Mouse (Mus musculus) layer of hippocampus, adult 8-10 months (tissue): ENCODE results near the gene Usp20. TPM values are rescaled to one million over a fixed set of nuclear protein-coding genes. Genes with fewer than 3 reads are reported as not detected.
A peak's percentile ranks its signal among the peaks of the same experiment; 100 is the strongest.

Source experiments
- DNase-seq, 2 experiments: peaks; one replicate each; pipeline ENCODE4 v3.0.0; 2022; ENCODE audit warnings: low spot score in 2 of 2
- total RNA-seq, 4 experiments: library from RNA; stranded (reverse); gene quantifications; 2 replicates each; pipeline ENCODE4 v1.2.4; 2022

The Usp20 gene
- total RNA-seq, 4 experiments from 2014 or later: 84.0 to 97.7 (median 90.5) TPM

DNA sequence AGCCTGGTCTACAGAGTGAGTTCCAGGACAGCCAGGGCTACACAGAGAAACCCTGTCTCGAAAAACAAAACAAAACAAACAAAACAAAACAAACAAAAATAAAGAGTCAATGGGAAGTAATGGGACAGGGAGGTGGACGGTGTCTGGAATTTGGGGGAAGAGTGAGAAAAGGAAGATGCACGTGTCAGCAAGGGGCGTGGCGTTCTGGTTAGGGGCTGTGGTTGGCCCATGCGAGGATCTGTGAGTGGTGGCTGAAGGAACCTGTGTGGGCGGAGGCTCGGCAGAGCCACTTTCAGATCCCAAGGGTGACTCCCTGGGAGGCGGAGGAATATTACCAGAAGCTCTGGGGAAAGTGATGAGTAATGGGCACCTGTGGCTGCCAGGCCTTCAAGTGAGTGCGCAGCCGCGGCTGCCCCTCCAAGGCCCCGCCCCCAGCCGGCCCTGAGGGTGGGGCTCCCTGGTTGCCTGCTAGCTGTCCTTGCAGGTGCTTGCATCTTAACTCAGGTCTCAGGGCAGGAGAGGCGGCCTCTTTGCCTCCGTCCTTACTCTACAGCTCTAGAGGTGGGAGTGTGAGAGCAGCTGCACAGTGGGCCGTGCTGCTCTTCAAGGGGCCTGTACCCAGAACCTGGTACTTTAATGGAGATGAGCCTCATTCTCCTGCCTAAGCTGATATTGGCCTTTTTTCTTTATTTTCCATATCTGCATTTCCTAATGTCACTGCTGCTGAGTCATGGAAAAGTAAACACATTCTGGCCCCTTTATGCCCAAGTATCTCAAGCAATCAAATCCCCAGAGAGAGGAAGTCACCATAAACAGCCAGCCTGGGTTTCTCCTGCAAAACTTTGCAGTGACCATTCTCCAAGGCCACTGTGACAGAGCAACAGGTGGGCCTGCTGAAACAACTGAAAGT, 3.3 kb downstream of the Usp20 start:
- no peak for DNase-seq

DNA sequence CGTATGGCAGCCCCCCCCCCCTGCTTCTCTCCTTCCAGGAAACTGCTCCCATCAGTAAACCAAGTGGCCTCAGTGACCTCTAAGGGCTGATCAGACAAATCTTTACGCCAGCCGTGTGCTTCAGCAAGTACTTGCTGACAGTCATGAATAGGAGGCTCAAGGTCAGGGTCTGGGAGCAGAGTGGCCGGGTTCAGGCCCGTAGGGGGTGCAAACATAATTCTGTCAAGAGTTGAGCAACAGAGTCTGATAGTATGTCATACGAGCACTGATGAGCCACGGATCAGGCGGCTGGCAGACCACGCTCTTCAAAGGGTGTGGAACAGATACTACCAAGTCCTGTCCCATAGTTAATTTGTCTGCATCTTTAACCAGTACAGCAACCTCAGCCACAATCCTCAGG, 8.1 kb downstream of the Usp20 start:
- DNase-seq: no peak

DNA sequence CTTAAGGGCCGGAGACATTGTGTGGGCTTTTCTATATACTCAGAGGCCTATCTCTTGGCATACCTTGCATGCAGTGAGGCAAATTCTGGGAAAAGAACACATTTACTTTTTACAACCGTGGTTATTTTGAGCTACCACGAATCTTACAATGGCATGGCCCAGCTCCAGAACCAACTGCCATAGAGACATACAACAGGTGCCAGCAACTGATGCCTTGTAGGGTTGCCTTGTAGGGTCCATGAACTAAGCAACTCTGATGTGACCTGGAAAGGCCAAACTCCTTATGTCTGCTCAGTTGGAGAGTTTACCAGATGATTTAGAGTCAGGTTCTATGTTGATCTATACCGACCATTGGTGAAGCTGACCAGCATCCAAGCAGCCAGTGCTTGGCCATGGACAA, 12.8 kb downstream of the Usp20 start:
- no peak for DNase-seq

DNA sequence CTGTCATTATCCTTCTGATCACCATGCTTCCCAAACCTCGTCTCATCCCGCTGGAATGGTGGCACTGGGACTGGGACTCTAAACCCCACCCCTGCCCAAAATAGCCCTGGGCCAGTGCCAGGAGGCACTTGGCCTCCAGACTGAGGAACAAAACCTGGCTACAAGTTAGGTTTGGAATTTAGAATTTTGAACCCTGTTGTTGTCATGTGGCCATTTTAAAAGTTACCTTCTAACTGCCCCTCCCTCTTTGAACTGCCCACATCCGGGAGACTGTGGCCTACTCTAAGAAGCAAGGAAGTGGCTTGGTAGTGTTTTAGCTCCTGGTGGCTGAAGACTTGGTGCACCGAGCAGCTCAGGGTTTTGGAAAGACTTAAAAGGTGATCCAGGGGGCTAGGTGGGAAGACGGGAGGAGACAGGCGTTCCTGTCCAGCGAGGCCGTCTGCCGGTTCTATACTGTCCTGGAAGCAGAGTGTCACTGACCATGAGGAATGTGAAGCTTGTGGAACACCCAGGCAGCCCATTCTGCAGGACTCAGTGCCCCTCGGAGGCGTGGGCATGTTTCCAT, 13.4 kb downstream of the Usp20 start:
- DNase-seq: no peak

DNA sequence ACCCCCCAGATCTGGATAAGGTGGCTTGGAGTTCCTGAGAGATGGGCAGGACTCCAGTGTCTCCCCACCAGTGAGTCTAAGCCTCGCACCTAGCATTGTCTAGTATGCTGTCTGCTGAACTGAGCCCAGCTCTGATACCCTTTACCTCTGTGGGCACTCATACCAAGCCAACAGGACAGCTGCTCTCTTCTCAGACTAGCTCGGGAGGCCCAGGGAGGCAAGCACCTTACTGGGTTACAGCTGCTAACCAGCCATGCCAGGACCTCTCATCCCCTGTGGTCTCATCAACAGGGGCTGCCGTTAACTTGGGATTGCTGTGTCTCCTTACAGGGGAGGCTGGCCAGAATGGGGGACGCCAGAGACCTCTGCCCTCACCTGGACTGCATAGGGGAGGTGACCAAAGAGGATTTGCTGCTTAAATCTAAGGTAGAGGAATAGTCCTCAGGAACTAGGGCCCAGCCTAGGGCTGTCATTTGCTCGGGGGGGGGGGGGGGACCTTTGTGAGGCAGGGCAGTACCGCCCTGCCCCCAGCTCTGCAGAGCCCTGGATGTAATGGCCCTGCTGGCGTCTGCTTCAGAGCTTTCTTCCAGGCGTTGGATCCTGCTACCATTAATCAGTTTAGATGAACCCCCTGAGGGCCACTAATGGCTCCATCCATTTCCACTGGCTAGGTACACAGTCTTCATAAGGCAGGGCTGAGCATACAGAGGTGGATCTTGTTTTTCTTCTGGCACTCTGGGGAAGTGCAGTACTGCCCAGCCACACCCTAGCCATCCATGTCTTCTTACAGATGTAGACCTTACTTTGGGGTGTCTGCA, 16.6 kb downstream of the Usp20 start:
- DNase-seq: no peak

DNA sequence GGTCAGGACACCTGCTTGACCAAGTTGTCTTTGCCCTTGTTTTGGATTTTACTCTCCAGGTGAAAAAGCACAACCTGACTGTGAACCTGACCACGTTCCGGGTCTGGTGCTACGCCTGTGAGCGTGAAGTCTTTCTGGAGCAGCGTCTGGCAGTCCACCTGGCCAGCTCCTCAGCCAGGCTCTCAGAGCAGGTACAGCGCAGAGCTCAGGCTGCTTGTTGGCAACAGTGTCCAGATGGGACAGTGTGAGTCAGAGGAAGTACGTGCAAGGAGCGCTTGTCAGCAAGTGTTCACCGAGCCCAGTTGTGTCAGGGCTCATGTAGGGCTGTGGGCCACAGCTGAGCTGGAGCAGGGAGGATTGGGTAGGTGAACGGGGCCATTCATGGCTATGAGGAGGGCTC, 20.8 kb downstream of the Usp20 start:
- no peak for DNase-seq

DNA sequence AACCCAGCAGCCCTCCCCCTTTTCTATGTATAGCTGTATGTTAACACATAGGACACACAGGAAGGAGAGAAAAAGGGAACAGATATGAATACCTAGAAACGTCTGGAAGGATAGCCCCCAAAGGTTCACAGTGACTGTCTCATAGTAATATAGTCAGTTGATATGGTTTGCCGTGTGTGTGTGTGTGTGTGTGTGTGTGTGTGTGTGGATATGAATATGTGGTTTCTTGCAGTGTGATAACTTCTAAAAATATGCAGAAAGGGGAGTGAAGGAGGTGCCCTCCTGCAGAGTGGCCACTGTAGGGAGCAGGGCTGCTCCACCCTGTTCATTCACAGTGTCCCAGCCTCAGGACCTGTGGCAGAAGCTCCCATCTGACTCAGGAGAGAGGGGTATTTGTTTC, 23.4 kb downstream of the Usp20 start:
- no peak for DNase-seq

DNA sequence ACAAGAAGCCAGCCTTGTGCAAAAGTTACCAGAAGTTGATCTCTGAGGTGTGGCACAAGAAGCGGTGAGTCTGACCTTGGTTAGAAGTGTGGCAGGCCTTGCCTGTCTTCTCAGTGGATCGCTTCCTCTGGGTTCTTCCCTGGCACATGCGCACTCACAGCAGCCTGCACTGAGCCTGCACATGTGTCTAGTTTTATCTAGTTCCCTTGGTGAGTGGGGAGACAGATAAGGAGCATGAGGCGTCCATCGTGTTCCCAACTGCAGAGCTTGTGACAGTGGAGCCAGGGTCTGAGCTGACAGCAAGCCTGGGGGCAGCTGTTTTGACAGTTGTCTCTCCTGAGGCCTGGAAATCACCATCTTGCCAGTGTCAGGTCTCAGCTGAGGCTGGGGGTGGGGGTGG, 24.4 kb downstream of the Usp20 start:
- no peak for DNase-seq

DNA sequence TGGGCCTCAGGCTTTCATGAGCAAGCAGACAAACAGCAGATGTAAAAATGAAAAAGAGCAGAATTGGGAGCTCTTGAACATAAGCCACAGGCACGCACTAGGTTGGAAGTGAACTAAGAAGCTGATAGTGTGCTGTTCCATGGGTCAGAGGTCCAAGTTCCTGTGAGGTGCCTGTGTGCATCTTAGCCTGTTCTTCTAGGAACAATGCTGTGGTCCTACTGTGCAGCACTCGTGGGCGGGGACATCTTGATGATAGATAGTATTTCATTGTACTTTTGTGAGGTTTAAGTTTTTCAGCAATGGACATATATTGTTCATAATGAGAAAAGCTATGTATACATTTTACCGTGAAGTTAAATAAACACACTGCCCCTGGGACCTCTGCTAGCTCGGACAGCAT, 25.1 kb downstream of the Usp20 start:
- DNase-seq: no peak

GRCm38 (mm10) chr2:31013371-31014120, 31.5 kb downstream of the Usp20 start:
- DNase-seq: no peak

GRCm38 (mm10) chr2:31017625-31018317, 35.7 kb downstream of the Usp20 start:
- no peak for DNase-seq

DNA sequence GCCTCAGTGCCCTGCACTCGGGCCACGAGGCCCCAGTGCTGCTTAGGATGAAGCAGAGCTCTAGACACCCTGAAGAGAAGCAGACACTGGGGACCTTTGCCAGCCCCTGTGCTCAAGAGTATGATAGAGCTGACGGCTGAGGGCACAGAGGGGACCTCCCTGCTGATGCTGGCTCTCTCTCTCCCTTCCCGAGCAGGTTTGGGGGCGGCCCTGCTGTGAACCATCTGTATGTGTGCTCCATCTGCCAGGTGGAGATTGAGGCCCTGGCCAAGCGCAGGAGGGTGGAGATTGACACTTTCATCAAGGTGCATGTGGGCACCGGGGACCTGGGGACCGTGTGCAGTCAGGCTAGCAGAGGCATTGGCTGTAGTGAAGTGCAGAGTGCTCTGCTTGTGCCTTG, 36.4 kb downstream of the Usp20 start:
- DNase-seq: no peak

DNA sequence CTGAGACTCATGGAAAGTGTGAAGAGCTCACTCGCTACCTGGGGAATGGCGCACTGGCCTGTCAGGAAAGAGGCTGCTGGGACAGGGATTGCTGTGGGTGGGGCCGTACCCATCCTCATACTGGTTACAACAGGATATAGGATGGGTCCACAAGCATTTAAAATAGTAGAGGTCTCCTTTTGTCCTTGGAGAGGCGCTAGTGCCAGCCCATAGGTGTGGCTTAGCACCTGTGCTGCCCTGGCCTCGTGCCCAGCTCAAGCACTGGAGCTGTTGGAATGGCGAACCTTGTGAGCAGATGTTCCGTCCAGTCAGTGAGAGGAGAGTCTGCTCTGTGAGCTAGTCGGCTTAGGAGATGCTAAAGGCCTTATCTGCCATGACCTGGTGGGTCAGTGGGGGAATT, 36.9 kb downstream of the Usp20 start:
- DNase-seq: no peak

- no peak for DNase-seq
Observed at GRCm38 (mm10) chr2:31020202-31020601, 38.1 kb downstream of the Usp20 start.

- DNase-seq: no peak
Observed at GRCm38 (mm10) chr2:31023940-31024339, 41.9 kb downstream of the Usp20 start.

DNA sequence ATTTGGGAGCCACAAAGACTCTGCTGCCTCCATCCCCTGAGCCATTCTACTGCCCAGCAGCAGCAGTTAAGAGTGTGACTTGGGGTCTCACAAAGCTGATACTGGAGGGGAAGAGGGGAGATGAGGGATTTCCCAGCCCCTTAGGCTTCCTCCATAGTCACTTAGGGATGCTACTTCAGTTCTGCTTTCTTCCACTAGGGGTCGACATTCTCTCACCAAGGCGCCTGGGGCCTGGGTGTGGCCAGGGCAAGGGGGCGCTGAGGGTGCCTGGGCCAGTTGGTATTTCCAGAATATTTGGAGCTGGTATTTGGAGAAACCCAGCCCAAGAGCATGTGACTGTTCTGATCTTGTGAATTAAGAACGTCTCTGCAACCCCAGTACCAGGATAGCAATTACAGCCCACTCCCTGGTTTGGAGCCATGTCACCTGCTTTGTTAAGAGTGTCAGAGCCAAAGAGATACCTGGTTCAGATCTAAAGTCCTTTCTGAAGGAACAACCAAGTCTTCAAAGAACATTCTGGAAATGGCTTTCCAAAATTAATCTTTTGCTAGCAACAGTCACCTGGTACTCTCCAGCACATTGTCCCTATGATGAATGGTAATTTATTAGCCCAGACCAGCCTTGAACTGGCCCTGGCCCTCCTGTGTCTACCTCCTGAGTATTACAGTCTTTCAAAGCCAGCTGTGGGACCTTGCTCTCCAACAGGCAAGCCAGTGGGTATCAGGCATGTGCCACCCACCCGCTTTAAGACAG, 42.7 kb downstream of the Usp20 start:
- peak in 1 of 2 experiments; percentile 51 for DNase-seq

- DNase-seq: no peak
Observed at GRCm38 (mm10) chr2:31025458-31025857, 43.4 kb downstream of the Usp20 start.

GRCm38 (mm10) chr2:31026642-31027041, 44.6 kb downstream of the Usp20 start:
- no peak for DNase-seq

- DNase-seq: no peak
Observed at GRCm38 (mm10) chr2:31031972-31032371, 49.9 kb downstream of the Usp20 start.

DNA sequence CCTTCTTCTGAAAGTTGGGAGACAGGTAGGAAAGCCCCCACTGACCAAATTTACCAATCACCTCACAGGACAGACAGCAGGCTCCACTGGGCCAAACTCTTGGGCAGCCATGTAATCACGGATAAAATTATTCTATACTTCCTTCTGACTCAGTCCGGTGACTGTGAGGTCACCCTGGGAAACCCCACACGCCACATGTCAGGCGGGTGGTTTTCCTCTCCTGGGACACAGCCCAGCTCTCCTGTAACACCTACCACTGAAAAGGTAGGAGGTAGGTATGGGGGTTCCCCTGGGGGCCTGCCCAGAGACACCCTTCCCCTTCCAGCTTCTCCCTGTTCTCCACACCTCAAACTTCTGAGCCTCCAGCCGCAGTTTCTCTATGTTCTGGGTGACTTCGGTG, 54.7 kb downstream of the Usp20 start:
- no peak for DNase-seq
